Mouse (Mus musculus): Measurements from ENCODE around the gene Paxbp1. TPM values are rescaled to one million over a fixed set of nuclear protein-coding genes. Genes with fewer than 3 reads are reported as not detected.

Paxbp1 gene
- polyA plus RNA-seq, 1 experiment from 2014 or later: 35.9 TPM

DNA sequence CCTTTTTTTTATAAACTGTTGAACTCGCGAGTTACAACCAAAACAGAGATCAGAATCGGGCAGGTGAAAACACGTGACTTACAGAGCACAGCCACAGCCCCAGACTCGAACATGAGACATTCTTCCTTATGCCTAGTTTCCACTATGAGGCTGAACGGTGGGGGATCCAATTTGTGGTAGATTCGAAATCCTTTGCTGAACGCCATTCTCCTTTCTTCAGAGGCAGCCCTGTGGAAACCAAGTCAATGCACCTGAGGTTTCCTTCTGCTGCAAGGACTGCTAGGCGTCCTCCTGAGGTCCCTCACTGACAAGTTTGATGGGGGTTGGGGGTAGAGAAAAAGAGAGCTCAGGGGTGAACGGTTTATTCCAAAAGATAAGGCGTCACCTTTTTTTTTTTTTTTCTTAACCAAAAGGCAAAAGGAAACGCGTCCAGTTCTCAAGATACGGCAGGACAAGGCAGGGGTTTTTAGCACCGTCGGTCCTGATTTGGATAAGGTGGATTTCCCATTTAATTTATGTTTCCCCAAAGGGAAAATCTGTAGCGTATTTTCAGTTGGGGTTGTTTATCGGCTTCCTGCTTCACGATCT is 34.3 kb downstream of the Paxbp1 start:
- H3K9ac ChIP-seq (ENCODE audit: low read depth, low read length): peak overlapping the region; percentile 89
- peak overlapping the region; percentile 72 for H3K4me2 ChIP-seq (ENCODE audit: low read depth, low read length)
- H3K27me3 ChIP-seq (replicated peaks; ENCODE audit: control insufficient read depth, insufficient read depth, low read length): no peaks in the 10 kb centered on the region
- WGBS: under 1% methylated on average over 19 of the region's 19 CpGs
- 0 out of 2 replicates have a peak, but pooled peaks cover 4% of the 10 kb centered on the region for H3K4me1 ChIP-seq (ENCODE audit: control insufficient read depth, insufficient read depth, low read length)
- peak overlapping the region; percentile 81 for H3K27ac ChIP-seq (ENCODE audit: low read length)
- ATAC-seq: no peak
- H3K9me3 ChIP-seq (ENCODE audit: control insufficient read depth, low read length): no peaks in the 10 kb centered on the region
- H3K4me3 ChIP-seq (ENCODE audit: low read length): peak overlapping the region; percentile 88
- 0 out of 2 replicates have a peak, but pooled peaks cover 3% of the 10 kb centered on the region for H3K36me3 ChIP-seq (ENCODE audit: control insufficient read depth, insufficient read depth, low read length)

DNA sequence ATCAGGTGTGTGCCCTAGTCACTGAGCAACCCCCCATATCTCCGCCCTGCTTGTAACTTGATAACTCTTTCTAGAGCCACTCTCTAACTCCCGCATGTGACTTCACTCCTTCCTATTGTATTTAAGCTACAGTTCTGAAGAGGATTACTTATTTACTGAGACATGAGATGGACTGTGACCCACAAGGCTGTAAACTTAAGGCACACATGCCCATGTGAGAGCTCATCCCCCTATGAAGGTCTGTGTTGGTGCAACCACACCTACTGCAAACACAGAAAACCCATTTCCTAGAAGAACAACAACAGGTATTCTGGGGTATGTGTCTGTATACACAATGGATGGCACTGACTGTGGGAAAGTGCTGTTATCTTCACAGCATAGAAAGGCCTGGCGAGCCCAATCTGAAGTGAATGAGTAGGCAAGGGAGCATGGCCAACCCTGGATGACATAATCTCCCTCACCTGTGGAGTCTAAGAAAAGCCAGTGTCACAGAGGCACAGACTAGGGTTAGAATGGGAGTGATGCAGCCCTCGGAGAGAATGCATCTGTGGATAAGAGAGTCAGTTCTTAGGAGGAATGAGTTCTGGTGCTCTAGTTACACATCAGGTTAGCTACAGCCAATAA is 39.3 kb downstream of the Paxbp1 start:
- no peaks in the 10 kb centered on the region for H3K27me3 ChIP-seq (replicated peaks; ENCODE audit: control insufficient read depth, insufficient read depth, low read length)
- H3K9me3 ChIP-seq (ENCODE audit: control insufficient read depth, low read length): no peaks in the 10 kb centered on the region
- peak overlapping the region; percentile 53; the same call in 1 of the 2 replicates for H3K27ac ChIP-seq (ENCODE audit: low read length)
- no peak overlapping the region for H3K9ac ChIP-seq (ENCODE audit: low read depth, low read length)
- peak; percentile 94 for ATAC-seq
- 0 out of 2 replicates have a peak, but pooled peaks cover 3% of the 10 kb centered on the region for H3K36me3 ChIP-seq (ENCODE audit: control insufficient read depth, insufficient read depth, low read length)
- H3K4me2 ChIP-seq (ENCODE audit: low read depth, low read length): no peak overlapping the region
- no peak overlapping the region for H3K4me3 ChIP-seq (ENCODE audit: low read length)
- WGBS: 67% methylated on average over 4 of the region's 4 CpGs
- H3K4me1 ChIP-seq (ENCODE audit: control insufficient read depth, insufficient read depth, low read length): 0 out of 2 replicates have a peak, but pooled peaks cover 3% of the 10 kb centered on the region

DNA sequence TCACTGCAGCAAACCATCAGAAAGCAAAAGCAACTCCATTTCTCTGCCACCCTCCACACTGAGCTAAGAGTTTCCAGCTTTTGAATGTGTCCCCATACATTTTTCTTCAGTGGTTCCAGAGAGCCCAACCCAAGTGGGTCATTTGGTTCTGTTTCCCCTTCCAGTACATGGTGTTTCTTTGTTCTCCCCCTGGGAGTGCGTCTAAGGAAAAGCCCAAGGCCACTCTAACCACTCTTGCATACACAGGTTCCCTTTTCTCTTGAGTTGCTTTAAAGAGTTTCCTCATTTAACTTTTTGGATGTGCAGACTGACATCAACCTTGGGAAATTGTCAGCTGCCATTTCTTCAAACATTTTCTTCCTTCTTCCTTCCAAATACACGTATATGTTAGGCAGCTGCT is 43.2 kb downstream of the Paxbp1 start:
- no peak overlapping the region for H3K27ac ChIP-seq (ENCODE audit: low read length)
- H3K4me1 ChIP-seq (ENCODE audit: control insufficient read depth, insufficient read depth, low read length): peaks cover 8% of the 10 kb centered on the region; the same call in 1 of the 2 replicates
- H3K36me3 ChIP-seq (ENCODE audit: control insufficient read depth, insufficient read depth, low read length): no peaks in the 10 kb centered on the region
- 72% methylated on average over 2 of the region's 2 CpGs for WGBS
- H3K9ac ChIP-seq (ENCODE audit: low read depth, low read length): no peak overlapping the region
- H3K27me3 ChIP-seq (replicated peaks; ENCODE audit: control insufficient read depth, insufficient read depth, low read length): no peaks in the 10 kb centered on the region
- H3K4me3 ChIP-seq (ENCODE audit: low read length): no peak overlapping the region
- ATAC-seq: no peak
- H3K9me3 ChIP-seq (ENCODE audit: control insufficient read depth, low read length): no peaks in the 10 kb centered on the region
- no peak overlapping the region for H3K4me2 ChIP-seq (ENCODE audit: low read depth, low read length)

DNA sequence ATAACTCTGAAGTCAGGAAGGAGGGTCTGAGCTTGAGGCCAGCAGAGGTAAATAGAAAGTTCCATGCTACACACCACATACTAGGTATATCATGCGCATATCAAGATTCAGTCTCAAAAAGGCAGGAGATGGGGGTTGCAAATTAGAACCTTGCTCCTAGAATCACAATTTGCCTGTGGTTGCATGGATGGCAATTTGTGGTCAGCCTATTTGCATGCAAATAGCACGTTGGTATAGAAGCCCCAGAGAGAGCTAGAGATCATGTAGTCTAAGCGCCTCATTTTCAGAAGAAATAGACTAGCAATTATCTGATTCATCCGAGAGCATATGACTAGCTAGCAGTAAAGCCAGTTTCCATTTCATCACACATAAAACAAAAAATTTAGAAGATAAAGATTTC is 44.5 kb downstream of the Paxbp1 start:
- Histone ChIP-seq H3K27me3 (replicated peaks; ENCODE audit: control insufficient read depth, insufficient read depth, low read length) (no peaks in the 10 kb centered on the region), H3K4me2 (ENCODE audit: low read depth, low read length) (no peak overlapping the region), H3K36me3 (ENCODE audit: control insufficient read depth, insufficient read depth, low read length) (no peaks in the 10 kb centered on the region), H3K9me3 (ENCODE audit: control insufficient read depth, low read length) (no peaks in the 10 kb centered on the region), H3K4me3 (ENCODE audit: low read length) (no peak overlapping the region), H3K27ac (ENCODE audit: low read length) (no peak overlapping the region), H3K4me1 (ENCODE audit: control insufficient read depth, insufficient read depth, low read length) (peaks cover 13% of the 10 kb centered on the region), H3K9ac (ENCODE audit: low read depth, low read length) (no peak overlapping the region)
- no peak for ATAC-seq
- 72% methylated on average over 4 of the region's 4 CpGs for WGBS

DNA sequence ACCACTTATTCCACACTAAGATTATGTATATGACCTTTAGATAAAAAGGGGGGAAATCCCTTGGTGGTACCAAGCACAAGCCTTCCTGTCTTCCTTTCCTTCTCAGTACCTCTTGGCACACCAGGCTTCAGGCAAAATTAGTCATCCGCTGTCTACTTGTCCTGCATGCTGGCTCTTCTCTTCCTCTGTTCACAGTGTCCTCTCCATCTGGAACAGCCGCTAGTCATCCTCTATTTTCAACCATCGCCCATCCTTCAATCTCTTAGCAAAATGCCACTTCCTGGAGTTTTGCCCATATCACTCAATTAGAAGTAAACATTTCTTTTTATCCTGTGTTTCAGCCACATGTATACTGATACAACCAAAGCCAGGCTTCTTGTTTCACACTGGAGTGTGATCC is 46.5 kb downstream of the Paxbp1 start:
- peaks cover 12% of the 10 kb centered on the region for H3K4me1 ChIP-seq (ENCODE audit: control insufficient read depth, insufficient read depth, low read length)
- WGBS: 81% methylated on average over 3 of the region's 3 CpGs
- H3K9me3 ChIP-seq (ENCODE audit: control insufficient read depth, low read length): no peaks in the 10 kb centered on the region
- H3K27ac ChIP-seq (ENCODE audit: low read length): no peak overlapping the region
- H3K36me3 ChIP-seq (ENCODE audit: control insufficient read depth, insufficient read depth, low read length): no peaks in the 10 kb centered on the region
- ATAC-seq: no peak
- H3K27me3 ChIP-seq (replicated peaks; ENCODE audit: control insufficient read depth, insufficient read depth, low read length): no peaks in the 10 kb centered on the region
- H3K4me2 ChIP-seq (ENCODE audit: low read depth, low read length): no peak overlapping the region
- no peak overlapping the region for H3K9ac ChIP-seq (ENCODE audit: low read depth, low read length)
- no peak overlapping the region for H3K4me3 ChIP-seq (ENCODE audit: low read length)

DNA sequence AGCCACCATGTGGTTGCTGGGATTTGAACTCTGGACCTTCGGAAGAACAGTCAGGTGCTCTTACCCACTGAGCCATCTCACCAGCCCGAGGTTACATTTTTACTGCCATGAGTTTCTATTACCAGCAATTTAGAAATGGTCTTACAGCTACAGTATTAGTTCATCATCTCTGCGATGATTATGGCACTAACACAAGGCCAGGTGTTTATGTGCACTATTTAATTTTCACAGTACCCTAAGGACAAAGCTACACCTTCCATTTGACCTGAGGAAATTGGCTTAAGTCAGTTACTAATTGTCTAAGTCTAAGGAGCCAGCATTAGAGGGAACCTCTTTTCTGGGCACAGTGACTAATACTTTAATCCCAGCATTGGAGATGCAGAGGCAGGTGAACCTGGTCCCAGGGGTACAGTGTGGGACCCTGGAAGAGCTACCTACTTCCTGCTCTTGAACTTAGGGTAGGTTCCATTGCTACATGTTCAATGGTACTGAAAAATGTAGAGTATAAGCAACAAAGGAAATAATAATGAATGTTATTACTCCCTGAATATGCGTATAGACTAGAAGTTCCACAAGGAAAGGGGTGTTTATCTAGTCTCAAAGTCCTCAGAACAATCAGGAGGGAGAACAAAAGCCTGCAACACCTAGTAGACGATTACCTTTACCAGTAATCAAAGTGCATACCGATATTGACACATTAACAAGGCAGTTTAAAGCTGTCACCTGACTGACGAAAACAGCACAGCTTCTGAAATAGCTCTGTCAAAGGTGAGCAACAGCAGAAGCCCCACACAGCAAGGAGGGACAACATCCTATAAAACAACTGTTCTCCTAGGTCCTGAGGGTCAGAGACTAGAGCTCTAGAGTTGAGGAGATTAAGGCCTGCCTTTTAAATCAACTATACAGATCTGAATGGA is 47.8 kb downstream of the Paxbp1 start:
- Histone ChIP-seq H3K9me3 (ENCODE audit: control insufficient read depth, low read length) (no peaks in the 10 kb centered on the region), H3K27me3 (replicated peaks; ENCODE audit: control insufficient read depth, insufficient read depth, low read length) (no peaks in the 10 kb centered on the region), H3K4me2 (ENCODE audit: low read depth, low read length) (no peak overlapping the region), H3K9ac (ENCODE audit: low read depth, low read length) (no peak overlapping the region), H3K4me1 (ENCODE audit: control insufficient read depth, insufficient read depth, low read length) (peaks cover 12% of the 10 kb centered on the region), H3K36me3 (ENCODE audit: control insufficient read depth, insufficient read depth, low read length) (no peaks in the 10 kb centered on the region), H3K27ac (ENCODE audit: low read length) (peak overlapping the region; percentile 90), H3K4me3 (ENCODE audit: low read length) (no peak overlapping the region)
- WGBS: 58% methylated on average over 7 of the region's 7 CpGs
- ATAC-seq: peak; percentile 87

DNA sequence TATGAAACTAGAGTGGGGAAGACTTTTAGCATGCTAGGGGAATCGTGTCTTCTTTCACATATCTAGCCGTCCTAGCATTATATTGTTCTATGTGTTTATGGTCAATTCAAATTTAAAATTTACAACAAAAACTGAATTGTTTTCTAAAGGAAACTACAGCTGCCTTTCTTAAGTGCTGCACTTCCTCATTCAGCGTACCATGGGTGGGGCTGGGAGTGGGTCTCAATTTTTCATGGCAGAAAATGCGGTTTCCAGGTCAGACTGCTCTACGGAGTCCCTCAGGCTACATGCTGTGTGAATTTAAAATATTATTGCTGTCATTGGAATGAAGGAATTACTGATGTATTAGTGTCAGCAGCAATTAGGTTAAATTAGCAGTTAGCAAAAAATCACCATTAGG is 48.8 kb downstream of the Paxbp1 start:
- 61% methylated on average over 5 of the region's 5 CpGs for WGBS
- H3K4me3 ChIP-seq (ENCODE audit: low read length): no peak overlapping the region
- no peaks in the 10 kb centered on the region for H3K9me3 ChIP-seq (ENCODE audit: control insufficient read depth, low read length)
- no peak overlapping the region for H3K9ac ChIP-seq (ENCODE audit: low read depth, low read length)
- peaks cover 12% of the 10 kb centered on the region for H3K4me1 ChIP-seq (ENCODE audit: control insufficient read depth, insufficient read depth, low read length)
- 0 out of 2 replicates have a peak overlapping the region, but pooled peaks have one; percentile 5 for H3K4me2 ChIP-seq (ENCODE audit: low read depth, low read length)
- peak overlapping the region; percentile 78 for H3K27ac ChIP-seq (ENCODE audit: low read length)
- H3K27me3 ChIP-seq (replicated peaks; ENCODE audit: control insufficient read depth, insufficient read depth, low read length): no peaks in the 10 kb centered on the region
- no peaks in the 10 kb centered on the region for H3K36me3 ChIP-seq (ENCODE audit: control insufficient read depth, insufficient read depth, low read length)
- ATAC-seq: no peak

DNA sequence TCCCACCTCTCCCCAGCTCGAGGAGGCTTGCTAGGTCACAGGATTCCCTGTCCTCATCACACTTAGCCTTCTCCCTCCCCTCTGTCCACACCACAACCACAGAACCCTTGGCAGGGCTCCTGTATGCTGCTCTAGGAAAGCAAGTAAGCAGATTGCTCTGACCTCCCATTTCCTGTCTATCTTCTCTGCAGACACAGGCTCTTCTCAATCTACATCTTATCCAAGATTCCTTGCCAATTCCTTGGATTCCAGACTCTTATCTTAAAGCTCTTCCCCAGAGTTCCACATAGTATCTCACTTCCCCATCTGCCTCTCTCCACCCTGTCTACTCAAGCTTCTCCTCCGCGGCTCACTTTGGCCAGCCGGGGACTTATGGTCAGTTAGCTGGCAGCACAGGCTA is 49.3 kb downstream of the Paxbp1 start:
- H3K27me3 ChIP-seq (replicated peaks; ENCODE audit: control insufficient read depth, insufficient read depth, low read length): no peaks in the 10 kb centered on the region
- peaks cover 13% of the 10 kb centered on the region for H3K4me1 ChIP-seq (ENCODE audit: control insufficient read depth, insufficient read depth, low read length)
- peak overlapping the region; percentile 24; the same call in 1 of the 2 replicates for H3K9ac ChIP-seq (ENCODE audit: low read depth, low read length)
- no peaks in the 10 kb centered on the region for H3K9me3 ChIP-seq (ENCODE audit: control insufficient read depth, low read length)
- ATAC-seq: 0 out of 2 replicates have a peak, but pooled peaks have one; percentile 32
- H3K4me3 ChIP-seq (ENCODE audit: low read length): no peak overlapping the region
- H3K4me2 ChIP-seq (ENCODE audit: low read depth, low read length): 0 out of 2 replicates have a peak overlapping the region, but pooled peaks have one; percentile 5
- no peaks in the 10 kb centered on the region for H3K36me3 ChIP-seq (ENCODE audit: control insufficient read depth, insufficient read depth, low read length)
- peak overlapping the region; percentile 78 for H3K27ac ChIP-seq (ENCODE audit: low read length)
- whole genome bisulfite sequencing: 44% methylated on average over 4 of the region's 4 CpGs

DNA sequence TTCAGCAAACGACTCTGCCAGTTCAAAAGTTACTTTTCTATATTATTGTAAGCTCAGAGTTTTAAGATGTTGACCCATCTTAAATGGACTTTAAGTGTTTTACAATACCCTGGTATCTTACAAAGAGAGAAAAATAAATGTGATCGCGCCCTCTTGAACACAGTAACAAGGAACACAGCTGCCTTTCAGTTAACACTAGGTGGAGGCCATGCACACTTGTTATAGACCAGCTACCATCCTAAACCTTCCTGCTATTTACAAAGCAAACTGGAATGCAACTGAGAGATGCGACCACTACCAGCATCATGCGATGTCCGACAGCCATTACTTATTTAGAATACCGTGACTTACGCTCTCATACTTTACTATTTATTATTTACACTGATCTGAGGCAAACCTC is 55.2 kb downstream of the Paxbp1 start:
- Histone ChIP-seq H3K4me1 (ENCODE audit: control insufficient read depth, insufficient read depth, low read length) (0 out of 2 replicates have a peak, but pooled peaks cover 3% of the 10 kb centered on the region), H3K9me3 (ENCODE audit: control insufficient read depth, low read length) (no peaks in the 10 kb centered on the region), H3K27ac (ENCODE audit: low read length) (no peak overlapping the region), H3K4me3 (ENCODE audit: low read length) (no peak overlapping the region), H3K36me3 (ENCODE audit: control insufficient read depth, insufficient read depth, low read length) (0 out of 2 replicates have a peak, but pooled peaks cover 3% of the 10 kb centered on the region), H3K27me3 (replicated peaks; ENCODE audit: control insufficient read depth, insufficient read depth, low read length) (no peaks in the 10 kb centered on the region), H3K4me2 (ENCODE audit: low read depth, low read length) (no peak overlapping the region), H3K9ac (ENCODE audit: low read depth, low read length) (no peak overlapping the region)
- 95% methylated on average over 8 of the region's 8 CpGs for WGBS
- ATAC-seq: no peak
